Mouse (Mus musculus): ENCODE measurements around the gene Xxylt1. TPM values are rescaled to one million over a fixed set of nuclear protein-coding genes. Genes with fewer than 3 reads are reported as not detected.

Gene Xxylt1
- polyA plus RNA-seq (2017; shearing (Covaris generic)), result 10 to 100 TPM in 2 of 3 experiments, 1 to 10 TPM in 1; 5.3 to 17.0 (median 16.5) TPM

GRCm38 (mm10) chr16:31081125-31081664 is at the start of gene Xxylt1:
Xxylt1 (minus strand) TSS chr16:31081432.
- ATAC-seq, result peak; percentile 97

GRCm38 (mm10) chr16:31128116-31128515 is 46.9 kb upstream of the Xxylt1 start:
- ATAC-seq, result no peak

GRCm38 (mm10) chr16:31124991-31125390 is 43.8 kb upstream of the Xxylt1 start:
- no peak for ATAC-seq

GRCm38 (mm10) chr16:31121612-31122011 is 40.4 kb upstream of the Xxylt1 start:
- ATAC-seq, result no peak

- no peak for ATAC-seq
Observed at GRCm38 (mm10) chr16:31113596-31113995, 32.4 kb upstream of the Xxylt1 start.

- no peak for ATAC-seq
Observed at GRCm38 (mm10) chr16:31101352-31101751, 20.1 kb upstream of the Xxylt1 start.

- ATAC-seq, result no peak
Observed at GRCm38 (mm10) chr16:31099906-31100305, 18.7 kb upstream of the Xxylt1 start.

- no peak for ATAC-seq
Observed at GRCm38 (mm10) chr16:31094036-31094435, 12.8 kb upstream of the Xxylt1 start.

- no peak for ATAC-seq
Observed at GRCm38 (mm10) chr16:31093186-31093585, 12.0 kb upstream of the Xxylt1 start.

GRCm38 (mm10) chr16:31081891-31082290 is 659 bp upstream of the Xxylt1 start:
- no peak for ATAC-seq

GRCm38 (mm10) chr16:31080573-31081051 is 620 bp downstream of the Xxylt1 start:
- ATAC-seq, result peak; percentile 27

GRCm38 (mm10) chr16:31077396-31077795 is 3.8 kb downstream of the Xxylt1 start:
- no peak for ATAC-seq

- no peak for ATAC-seq
Observed at GRCm38 (mm10) chr16:31076436-31076835, 4.8 kb downstream of the Xxylt1 start.

- ATAC-seq, result no peak
Observed at GRCm38 (mm10) chr16:31074324-31074908, 6.8 kb downstream of the Xxylt1 start.

GRCm38 (mm10) chr16:31071731-31072130 is 9.5 kb downstream of the Xxylt1 start:
- ATAC-seq, result no peak

- ATAC-seq, result peak; percentile 60
Observed at GRCm38 (mm10) chr16:31070358-31071133, 10.7 kb downstream of the Xxylt1 start.

- no peak for ATAC-seq
Observed at GRCm38 (mm10) chr16:31069211-31070166, 11.7 kb downstream of the Xxylt1 start.

GRCm38 (mm10) chr16:31068280-31068679 is 13.0 kb downstream of the Xxylt1 start:
- ATAC-seq, result no peak

GRCm38 (mm10) chr16:31066344-31067098 is 14.7 kb downstream of the Xxylt1 start:
- peak; percentile 83 for ATAC-seq

GRCm38 (mm10) chr16:31064782-31065181 is 16.4 kb downstream of the Xxylt1 start:
- ATAC-seq, result no peak

- ATAC-seq, result no peak
Observed at GRCm38 (mm10) chr16:31062918-31063317, 18.3 kb downstream of the Xxylt1 start.
